Mouse (Mus musculus) cerebellum, adult 9-10 months (tissue): ENCODE measurements at regions not wholly inside any gene's neighbourhood (a gene's known extent, or its start where the extent isn't known, plus 50 kb on each side); places are given as distances from the start of the nearest gene placed in this dataset.
A peak's percentile ranks its signal among the peaks of the same experiment; 100 is the strongest.
"Not testable (repeated sequence)": the region's sequence is repeated elsewhere in the genome, so short reads cannot be mapped to it uniquely, and the experiment has no call there.

Experiments
- DNase-seq: peaks from one replicate; pipeline ENCODE4 v3.0.0; 2022

GRCm38 (mm10) chr14:26319821-26320220, 62.1 kb downstream of the Duxbl3 start:
- not testable (repeated sequence) for DNase-seq

GRCm38 (mm10) chr14:26320736-26321135, 63.0 kb downstream of the Duxbl3 start:
- no peak for DNase-seq

GRCm38 (mm10) chr14:26328562-26328961, 70.8 kb downstream of the Duxbl3 start:
- DNase-seq = peak; percentile 10

GRCm38 (mm10) chr14:26341111-26341510, 83.3 kb downstream of the Duxbl3 start:
- DNase-seq = no peak

GRCm38 (mm10) chr14:26345227-26345626, 87.5 kb downstream of the Duxbl3 start:
- no peak for DNase-seq

GRCm38 (mm10) chr14:26347296-26347695, 89.5 kb downstream of the Duxbl3 start:
- DNase-seq = no peak

GRCm38 (mm10) chr14:26352927-26353326, 95.2 kb downstream of the Duxbl3 start:
- no peak for DNase-seq

GRCm38 (mm10) chr14:26357242-26357641, 99.5 kb downstream of the Duxbl3 start:
- no peak for DNase-seq

GRCm38 (mm10) chr14:26357996-26358395, 100.2 kb downstream of the Duxbl3 start:
- DNase-seq = no peak

- DNase-seq = no peak
Observed at GRCm38 (mm10) chr14:26360071-26360470, 102.3 kb downstream of the Duxbl3 start.

- no peak for DNase-seq
Observed at GRCm38 (mm10) chr14:26361206-26361605, 103.4 kb downstream of the Duxbl3 start.
